ENCODE assay signal across 8 mouse cellular contexts in genomic region chr2:168589368-168590167, GRCm38 (mm10). TPM values are rescaled to one million over a fixed set of nuclear protein-coding genes. Genes with fewer than 3 reads are reported as not detected.
DNase-seq lines count a peak whose midpoint lies in the region; ATAC-seq and TF ChIP-seq lines count a peak whose summit lies in the region.

No protein-coding gene starts in this region.

- TF ChIP-seq CTCF in left cerebral cortex, adult 2 months (IDR thresholded peaks at IDR 0.05) = no peak; the same call in 1 of the 2 replicates
- no peak for TF ChIP-seq CTCF in bone marrow macrophage, adult 2 months (IDR thresholded peaks at IDR 0.05; ENCODE audit: low read depth, low read length)

- intact Hi-C loops in left cerebral cortex, adult 2 months (cut with DNase I) = no loop called here
- intact Hi-C loops in left cerebral cortex, postnatal 10 days (cut with DNase I) = no loop called here

- peak overlapping the region; percentile 32 for H3K4me3 ChIP-seq in left cerebral cortex, adult 2 months
- peak overlapping the region; percentile 88 for H3K4me3 ChIP-seq in bone marrow macrophage, adult 2 months (ENCODE audit: insufficient read depth, low read length)
- peak overlapping the region; percentile 37 for H3K4me3 ChIP-seq in hindbrain, embryonic 12.5 days
- H3K4me3 ChIP-seq in midbrain, embryonic 10.5 days = peak overlapping the region; percentile 63

- peaks cover 45% of the 10 kb centered on the region for H3K27me3 ChIP-seq in hindbrain, embryonic 12.5 days
- peaks cover 53% of the 10 kb centered on the region for H3K27me3 ChIP-seq in midbrain, embryonic 10.5 days (ENCODE audit: low read depth, poor library complexity, severe bottlenecking)

- H3K9me3 ChIP-seq in hindbrain, embryonic 12.5 days (replicated peaks) = no peaks in the 10 kb centered on the region
- H3K9me3 ChIP-seq in midbrain, embryonic 10.5 days (replicated peaks) = no peaks in the 10 kb centered on the region

- H3K36me3 ChIP-seq in hindbrain, embryonic 12.5 days = no peaks in the 10 kb centered on the region
- no peaks in the 10 kb centered on the region for H3K36me3 ChIP-seq in midbrain, embryonic 10.5 days

- no peak for TF ChIP-seq POLR2A in bone marrow macrophage, adult 2 months (IDR thresholded peaks at IDR 0.05; ENCODE audit: borderline replicate concordance, low read depth, low read length)

- peaks cover 31% of the 10 kb centered on the region for H3K4me1 ChIP-seq in bone marrow macrophage, adult 2 months (ENCODE audit: control insufficient read depth, insufficient read depth, low read length)
- H3K4me1 ChIP-seq in hindbrain, embryonic 12.5 days = peaks cover 19% of the 10 kb centered on the region
- peaks cover 31% of the 10 kb centered on the region for H3K4me1 ChIP-seq in midbrain, embryonic 10.5 days

- no peak overlapping the region for H3K27ac ChIP-seq in left cerebral cortex, adult 2 months
- peak overlapping the region; percentile 50 for H3K27ac ChIP-seq in bone marrow macrophage, adult 2 months (ENCODE audit: insufficient read depth, low read depth, low read length)
- H3K27ac ChIP-seq in hindbrain, embryonic 12.5 days = no peak overlapping the region
- H3K27ac ChIP-seq in midbrain, embryonic 10.5 days (replicated peaks) = peak overlapping the region; percentile 55

- peak overlapping the region; percentile 69 for H3K4me2 ChIP-seq in hindbrain, embryonic 12.5 days (replicated peaks)

- peak overlapping the region; percentile 51; the same call in 1 of the 2 replicates for H3K9ac ChIP-seq in hindbrain, embryonic 12.5 days

- 7% methylated on average over 21 of the region's 21 CpGs for WGBS in hindbrain, embryonic 12.5 days
- WGBS in midbrain, embryonic 10.5 days = 6% methylated on average over 21 of the region's 21 CpGs

- peak in 1 of 2 experiments; percentile 25 for DNase-seq in left cerebral cortex, adult 2 months (ENCODE audit: extremely low spot score in 1 of 2, low spot score in 2 of 2)
- no peak for DNase-seq in left cerebral cortex, postnatal 10 days (ENCODE audit: extremely low spot score in 1 of 2, low spot score in 2 of 2)
- peak; percentile 33 for DNase-seq in midbrain, embryonic 10.5 days (ENCODE audit: low spot score)
- peak; percentile 70 for DNase-seq in thymus, postnatal 4 days
- DNase-seq in ovary, postnatal 14 days (ENCODE audit: low spot score) = no peak
- no peak for DNase-seq in frontal cortex, postnatal 10 days (ENCODE audit: low spot score in 2 of 2)

- ATAC-seq in hindbrain, embryonic 12.5 days (ENCODE audit: low FRiP score) = peak; percentile 44; the same call in 1 of the 2 replicates

RNA-seq across cellular contexts. Expression of gene Nfatc2, which starts 11.9 kb away (rescaled TPM):
- total RNA-seq in left cerebral cortex, adult 2 months (2021) = 10 to 100 TPM; 11.2 to 12.1 TPM
- total RNA-seq in left cerebral cortex, postnatal 10 days (2021) = 10 to 100 TPM; 14.4 to 17.4 TPM
- 49.4 and 61.9 TPM in 2 replicates for polyA plus RNA-seq in bone marrow macrophage, adult 2 months (2012; ENCODE audit: insufficient read depth, insufficient read length, missing spikeins)
- 2.2 and 2.4 TPM in 2 replicates for polyA plus RNA-seq in hindbrain, embryonic 12.5 days (2016; fragmentation: Nextera tagmentation; extraction: Ambion mirVana)
- 0.54 and 0.61 TPM in 2 replicates for polyA plus RNA-seq in midbrain, embryonic 10.5 days (2016; fragmentation: Nextera tagmentation; extraction: Ambion mirVana)

Comparison
In these comparisons a context has a peak if more than half of its experiments do, and no peak if none do; other contexts are left out.
1. DNase-seq: peak in midbrain, embryonic 10.5 days (single experiment) and thymus, postnatal 4 days (single experiment); none in left cerebral cortex, postnatal 10 days (0 of 2), ovary, postnatal 14 days (single experiment) and frontal cortex, postnatal 10 days (0 of 2).
2. H3K27ac ChIP-seq: peak in bone marrow macrophage, adult 2 months (single experiment) and midbrain, embryonic 10.5 days (single experiment); none in left cerebral cortex, adult 2 months (single experiment) and hindbrain, embryonic 12.5 days (single experiment).
3. H3K4me3 ChIP-seq: peak in every context shown above with its lines; median percentile 88 in bone marrow macrophage, adult 2 months; 63 in midbrain, embryonic 10.5 days; 37 in hindbrain, embryonic 12.5 days; 32 in left cerebral cortex, adult 2 months.
4. RNA of gene Nfatc2, which starts 11.9 kb away (polyA plus RNA-seq): 49.4 to 61.9 TPM in bone marrow macrophage, adult 2 months; 2.2 to 2.4 TPM in hindbrain, embryonic 12.5 days and 0.54 to 0.61 TPM in midbrain, embryonic 10.5 days; every median in the first group is over 10 times any median in the second.